Mouse (Mus musculus) common myeloid progenitor, adult 5-6 weeks (primary cell): ENCODE measurements around the gene Tnk1. TPM values are rescaled to one million over a fixed set of nuclear protein-coding genes. Genes with fewer than 3 reads are reported as not detected.

ENCODE experiments used
- ATAC-seq: replicated peaks from 2 replicates; pipeline ENCODE4 v1.8.0; 2016; ENCODE audit warnings: low read depth, mild to moderate bottlenecking, moderate TSS enrichment, inconsistent platforms; ENCODE audit not compliant: poor library complexity, severe bottlenecking
- total RNA-seq: library from RNA; stranded (forward); fragments of 200-1000, 187-1606 nt; gene quantifications from 2 replicates; pipeline ENCODE4 v1.2.3, GENCODE M21; 2017

Tnk1 gene
- total RNA-seq, 1 experiment from 2014 or later: not detected

DNA sequence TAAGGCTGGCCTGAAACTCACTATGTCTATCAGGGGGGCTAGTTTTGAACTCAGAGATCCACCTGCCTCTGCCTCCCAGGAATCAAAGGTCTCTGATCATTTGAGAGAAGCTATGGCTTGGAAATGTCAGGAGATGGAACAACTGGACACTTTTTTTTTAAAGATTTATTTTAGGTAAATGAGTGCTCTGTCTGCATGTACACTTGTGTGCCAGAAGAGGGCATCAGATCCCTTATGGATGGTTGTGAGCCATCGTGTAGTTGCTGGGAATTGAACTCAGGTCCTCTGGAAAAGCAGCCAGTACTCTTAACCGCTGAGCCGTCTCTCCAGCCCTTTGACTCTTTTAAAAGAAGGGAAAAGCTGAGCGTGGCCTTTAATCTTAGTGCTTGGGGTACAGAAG, 52.2 kb downstream of the Tnk1 start:
- ATAC-seq: no peak

DNA sequence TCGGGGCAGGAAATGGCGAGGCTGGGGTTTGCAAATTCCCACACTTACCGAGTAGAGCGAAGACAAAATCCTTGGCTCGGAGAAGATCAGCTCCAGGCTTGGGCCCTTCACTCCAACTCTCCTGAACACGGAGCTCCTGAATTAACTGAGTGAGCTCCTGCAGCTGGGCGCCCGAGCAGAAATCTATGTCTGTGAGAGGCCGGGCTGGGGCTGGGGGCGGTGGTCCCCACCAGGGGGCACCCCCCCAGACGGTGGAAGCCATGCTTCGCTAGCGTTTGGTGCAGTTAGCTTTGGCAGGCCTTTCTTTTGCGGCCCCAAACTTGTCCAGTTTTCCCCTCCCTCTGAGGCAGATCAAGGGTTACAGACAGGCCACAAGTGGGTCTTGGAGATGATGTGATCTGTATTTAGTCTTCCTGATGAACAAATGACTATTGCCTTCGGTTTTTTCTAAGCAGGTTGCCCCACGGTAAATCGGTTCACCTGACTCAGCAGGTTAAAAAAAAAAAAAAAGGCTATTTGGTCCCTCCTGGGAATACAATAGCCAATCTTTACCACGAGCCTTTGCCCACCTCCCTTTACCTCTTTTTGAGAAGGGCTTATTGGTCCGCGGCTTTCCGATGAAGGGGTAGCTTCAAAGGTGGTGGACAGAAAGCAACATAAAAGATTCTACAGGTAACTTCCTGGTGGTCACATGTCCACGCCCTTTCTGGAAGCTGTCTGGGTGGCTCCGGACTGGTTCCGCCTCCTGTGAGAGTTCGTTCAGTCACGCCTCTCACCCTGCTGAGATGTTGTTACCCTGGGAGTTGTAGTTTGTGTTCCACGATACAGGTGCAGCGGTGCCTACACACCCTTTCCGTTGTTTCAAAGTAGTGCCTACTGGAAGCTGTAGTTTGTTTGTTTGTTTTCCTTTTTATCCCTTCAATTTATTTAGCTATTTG, 53.3 kb downstream of the Tnk1 start, which contains the start of gene Tmem102:
Gene Tmem102, minus strand, starts transcription at position 653 of the 938 bp plus-strand sequence.
- ATAC-seq: no peak

DNA sequence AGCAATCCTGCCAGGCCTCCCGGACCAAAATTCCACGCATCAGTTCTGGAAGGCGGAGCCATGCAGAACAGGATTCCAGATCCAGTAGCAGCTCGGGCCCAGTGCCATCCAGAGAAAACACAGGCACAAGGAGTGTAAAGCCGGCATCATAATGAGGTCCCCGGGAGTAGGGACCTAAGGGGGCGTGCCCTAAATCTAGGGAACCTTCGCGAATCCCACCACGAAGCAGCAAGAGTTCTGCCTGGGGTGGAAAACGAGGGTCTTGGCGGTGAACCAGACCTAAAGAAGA, 53.9 kb downstream of the Tnk1 start:
- ATAC-seq: no peak

DNA sequence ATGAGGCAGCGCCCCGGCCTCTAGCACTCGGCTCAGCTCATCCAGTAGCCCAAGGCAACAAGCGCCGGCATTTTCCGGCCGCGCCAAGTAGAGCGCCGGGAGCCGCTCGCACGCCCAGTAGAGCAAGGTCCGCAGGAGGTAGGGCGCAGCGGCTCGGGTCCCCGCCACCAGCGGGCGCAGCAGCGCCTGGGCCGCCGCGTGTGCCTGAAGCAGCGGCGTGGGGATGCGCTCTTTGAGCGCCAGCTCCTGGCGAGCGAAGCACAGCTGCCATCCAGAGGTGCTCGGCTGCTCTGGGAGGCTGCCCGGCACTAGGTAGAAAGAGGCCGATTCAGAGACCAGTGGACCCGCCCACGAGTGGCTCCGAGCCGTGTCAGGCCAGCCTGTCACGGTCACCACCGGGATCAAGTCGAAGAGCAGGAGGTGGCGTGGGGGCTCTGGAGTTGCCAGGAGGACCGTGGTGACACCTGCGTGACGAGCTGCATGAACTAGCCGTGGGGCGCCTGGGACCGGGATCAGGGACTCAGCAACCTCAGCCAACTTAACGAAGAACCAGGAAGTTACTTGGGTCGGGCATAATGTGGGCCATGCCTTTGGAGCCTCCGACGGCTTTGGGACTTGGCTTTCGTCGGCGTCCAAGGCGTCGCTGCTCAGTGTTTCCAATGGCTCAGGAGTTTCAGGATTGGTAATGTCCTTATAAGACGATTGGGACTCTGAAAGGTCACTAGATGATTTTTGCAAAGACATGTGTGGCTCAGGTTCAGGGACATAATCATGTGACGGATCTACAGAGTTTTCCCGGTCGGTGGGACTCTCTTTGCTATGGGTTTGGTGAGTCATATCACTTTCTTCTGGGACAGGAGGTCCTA, 54.5 kb downstream of the Tnk1 start:
- ATAC-seq: peak; percentile 55

GRCm38 (mm10) chr11:69803328-69803727, 55.2 kb downstream of the Tnk1 start:
- no peak; the same call in 1 of the 2 replicates for ATAC-seq

DNA sequence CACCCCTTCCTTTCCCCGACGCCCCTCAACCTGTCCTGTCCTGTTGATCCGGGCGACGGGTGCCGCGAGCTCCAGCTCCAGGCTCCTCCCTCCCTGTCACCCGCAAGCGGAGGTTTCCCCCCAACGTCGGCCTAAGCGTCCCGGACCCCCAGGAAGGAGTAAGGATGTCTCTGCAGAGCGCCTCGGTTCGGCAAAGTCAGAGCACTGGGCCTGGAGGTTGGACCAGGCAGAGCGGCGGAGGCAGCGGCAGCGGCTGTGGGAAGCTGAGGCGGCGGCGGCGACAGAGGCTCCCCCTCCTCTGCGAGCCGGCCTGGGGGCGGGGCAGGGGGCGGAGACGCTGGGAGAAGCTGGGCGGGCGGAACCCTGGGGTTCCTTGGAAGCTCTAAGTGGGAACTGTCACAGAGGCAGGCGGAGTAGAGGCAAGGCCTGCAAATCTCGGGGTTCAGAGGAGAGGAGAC, 55.9 kb downstream of the Tnk1 start:
- peak; percentile 52 for ATAC-seq

DNA sequence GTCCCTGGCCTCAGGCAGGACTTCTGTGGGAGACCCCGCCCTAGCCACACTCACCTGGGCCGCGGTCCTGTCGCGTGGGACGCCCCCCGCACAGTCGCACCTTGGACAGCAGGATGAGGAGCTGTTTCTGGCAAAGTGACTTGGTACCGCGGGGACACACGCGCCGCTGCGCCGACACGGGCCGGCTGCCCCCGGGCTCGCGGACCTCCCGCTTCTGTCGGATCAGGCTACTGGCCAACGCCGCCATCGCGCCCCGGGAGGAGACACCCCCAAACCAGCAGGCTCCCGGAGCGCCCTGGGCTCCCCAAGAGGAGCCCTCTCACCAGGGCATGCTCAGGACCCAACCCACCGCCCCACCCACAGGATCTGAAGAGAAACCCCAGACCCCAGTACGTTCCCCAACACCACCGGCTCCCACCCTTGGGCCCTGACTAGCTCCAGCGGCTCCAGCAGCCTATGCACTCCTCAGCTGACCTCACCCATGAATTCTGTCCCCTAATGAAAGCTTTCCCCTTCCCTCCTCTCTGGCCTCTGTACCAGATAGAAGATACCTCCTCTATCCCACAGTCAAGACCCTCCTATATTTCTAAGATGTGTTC, 57.1 kb downstream of the Tnk1 start, which contains the start of gene Fgf11:
Gene Fgf11, minus strand, starts transcription at position 479 of the 599 bp plus-strand sequence.
- ATAC-seq: no peak

Other genes with a start within 250 kb of the Tnk1 start
- not detected in 2 replicates for gene Shbg, start 240.8 kb downstream of the Tnk1 start, total RNA-seq
- gene Sat2, start 236.7 kb downstream of the Tnk1 start, total RNA-seq: not detected in 2 replicates
- 38.9 and 44.1 TPM in 2 replicates for gene Fxr2, start 225.7 kb downstream of the Tnk1 start, total RNA-seq
- gene Sox15, start 203.4 kb downstream of the Tnk1 start, total RNA-seq: 0.87 TPM in 1 of 2 replicates, not detected in the other
- 51.8 and 56.8 TPM in 2 replicates for gene Mpdu1, start 196.1 kb downstream of the Tnk1 start, total RNA-seq
- gene Cd68, start 192.6 kb downstream of the Tnk1 start, total RNA-seq: 11.0 and 29.0 TPM in 2 replicates
- gene Eif4a1, start 186.3 kb downstream of the Tnk1 start, total RNA-seq: 895 and 933 TPM in 2 replicates
- 75.7 and 92.7 TPM in 2 replicates for gene Senp3, start 176.6 kb downstream of the Tnk1 start, total RNA-seq
- gene Tnfsf13, start 172.9 kb downstream of the Tnk1 start, total RNA-seq: 7.7 and 11.1 TPM in 2 replicates
- not detected in 2 replicates for gene Tnfsf12, start 162.9 kb downstream of the Tnk1 start, total RNA-seq
- gene Tnfsfm13, start 162.6 kb downstream of the Tnk1 start, total RNA-seq: 2.1 and 3.0 TPM in 2 replicates
- gene Polr2a, start 100.1 kb downstream of the Tnk1 start, total RNA-seq: 59.3 and 132 TPM in 2 replicates
- gene Slc35g3, start 96.8 kb downstream of the Tnk1 start, total RNA-seq: not detected in 2 replicates
- gene Zbtb4, start 92.8 kb downstream of the Tnk1 start, total RNA-seq: 2.2 and 2.6 TPM in 2 replicates
- gene Chrnb1, start 62.8 kb downstream of the Tnk1 start, total RNA-seq: 0.27 and 1.5 TPM in 2 replicates
- 2.5 TPM in 1 of 2 replicates, not detected in the other for gene Fgf11, start 56.9 kb downstream of the Tnk1 start, total RNA-seq
- not detected in 2 replicates for gene Tmem102, start 53.1 kb downstream of the Tnk1 start, total RNA-seq
- not detected in 2 replicates for gene Gm39566, start 43.4 kb downstream of the Tnk1 start, total RNA-seq
- not detected in 2 replicates for gene Spem2, start 40.3 kb downstream of the Tnk1 start, total RNA-seq
- gene Spem1, start 36.5 kb downstream of the Tnk1 start, total RNA-seq: not detected in 2 replicates
- gene Nlgn2, start 20.9 kb downstream of the Tnk1 start, total RNA-seq: 6.5 and 8.6 TPM in 2 replicates
- 245 and 258 TPM in 2 replicates for gene Tmem256, start 20.2 kb downstream of the Tnk1 start, total RNA-seq
- 24.6 and 31.0 TPM in 2 replicates for gene Plscr3, start 12.4 kb downstream of the Tnk1 start, total RNA-seq
- gene Tmem95, start 19.3 kb upstream of the Tnk1 start, total RNA-seq: not detected in 2 replicates
- 0.39 and 0.50 TPM in 2 replicates for gene Kctd11, start 22.7 kb upstream of the Tnk1 start, total RNA-seq
- 73.1 and 81.7 TPM in 2 replicates for gene Acap1, start 36.8 kb upstream of the Tnk1 start, total RNA-seq
- gene 2810408A11Rik, start 42.3 kb upstream of the Tnk1 start, total RNA-seq: 5.5 and 5.9 TPM in 2 replicates
- 26.9 and 32.3 TPM in 2 replicates for gene Neurl4, start 42.3 kb upstream of the Tnk1 start, total RNA-seq
- 42.0 and 78.8 TPM in 2 replicates for gene Gps2, start 55.2 kb upstream of the Tnk1 start, total RNA-seq
- 854 and 864 TPM in 2 replicates for gene Eif5a, start 63.2 kb upstream of the Tnk1 start, total RNA-seq
- gene Ybx2, start 77.1 kb upstream of the Tnk1 start, total RNA-seq: not detected in 2 replicates
- gene Slc2a4, start 89.5 kb upstream of the Tnk1 start, total RNA-seq: 0.78 TPM in 1 of 2 replicates, not detected in the other
- not detected in 2 replicates for gene Cldn7, start 106.0 kb upstream of the Tnk1 start, total RNA-seq
- gene Ctdnep1, start 122.4 kb upstream of the Tnk1 start, total RNA-seq: 22.1 and 47.1 TPM in 2 replicates
- 41.2 and 47.0 TPM in 2 replicates for gene Elp5, start 123.8 kb upstream of the Tnk1 start, total RNA-seq
- gene Gabarap, start 132.4 kb upstream of the Tnk1 start, total RNA-seq: 163 and 255 TPM in 2 replicates
- 40.9 and 59.2 TPM in 2 replicates for gene Phf23, start 137.0 kb upstream of the Tnk1 start, total RNA-seq
- gene Dvl2, start 141.9 kb upstream of the Tnk1 start, total RNA-seq: 12.6 and 13.1 TPM in 2 replicates
- gene Acadvl, start 156.7 kb upstream of the Tnk1 start, total RNA-seq: 43.7 and 46.0 TPM in 2 replicates
- gene Dlg4, start 158.2 kb upstream of the Tnk1 start, total RNA-seq: 3.0 and 5.2 TPM in 2 replicates
- 0.82 TPM in 1 of 2 replicates, not detected in the other for gene Asgr1, start 195.4 kb upstream of the Tnk1 start, total RNA-seq
- not detected in 2 replicates for gene Asgr2, start 233.9 kb upstream of the Tnk1 start, total RNA-seq